35 mouse cellular contexts compared by ENCODE assay signal in the genomic region with DNA sequence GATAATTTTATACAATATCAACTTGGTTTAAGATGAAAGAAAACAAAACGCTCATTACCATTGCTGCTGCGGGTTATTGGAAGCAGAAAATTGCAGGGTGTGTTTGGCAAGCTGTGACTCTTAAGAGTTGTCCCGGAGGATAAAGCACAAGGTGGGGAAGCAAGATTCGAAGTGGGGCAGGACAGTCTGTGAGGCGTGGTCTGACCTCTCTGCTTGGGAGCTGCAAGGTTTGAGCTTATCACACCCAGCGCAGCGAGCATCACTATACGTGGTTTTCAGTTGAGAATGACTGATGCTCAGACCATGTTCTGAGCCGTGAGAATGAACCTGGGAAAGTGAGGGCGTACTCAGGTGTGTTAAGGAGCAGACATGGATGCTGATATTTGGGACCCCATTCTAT. TPM values are rescaled to one million over a fixed set of nuclear protein-coding genes. Genes with fewer than 3 reads are reported as not detected.
DNase-seq lines count a peak whose midpoint lies in the region; ATAC-seq and TF ChIP-seq lines count a peak whose summit lies in the region.
"Had no signal": no experiment of that assay in that cellular context is flagged by ENCODE, and none has a peak within 500 bp of the region (broad histone marks: within the 10 kb centered on the region; RNA-seq: fewer than 3 reads in every experiment).

No protein-coding gene starts in this region.

- TF ChIP-seq POLR2A in MEL (IDR thresholded peaks at IDR 0.05; ENCODE audit: control insufficient read depth in 1 of 2, insufficient read depth in 1 of 2, low read depth in 1 of 2, low read length in 2 of 2, poor library complexity in 1 of 2): no peak

- no peak for TF ChIP-seq EP300 in MEL (IDR thresholded peaks at IDR 0.05; ENCODE audit: low read depth in 1 of 2, low read length in 2 of 2)

- peak; percentile 64 for ATAC-seq in erythroblast, adult 5-6 weeks (replicated peaks; ENCODE audit: low FRiP score, poor library complexity, severe bottlenecking)
- ATAC-seq: activated CD4-positive, CD25-positive, alpha-beta regulatory T cell, adult 4 months; forebrain, embryonic 13.5 days; forebrain, embryonic 16.5 days; hindbrain, embryonic 16.5 days; intestine, embryonic 15.5 days had no signal

- H3K9me3 ChIP-seq in MEL (replicated peaks; ENCODE audit: insufficient read depth, low read length): no peaks in the 10 kb centered on the region
- H3K9me3 ChIP-seq: embryonic facial prominence, embryonic 10.5 days; embryonic facial prominence, embryonic 13.5 days; forebrain, embryonic 10.5 days; forebrain, embryonic 13.5 days; heart, embryonic 12.5 days; heart, embryonic 15.5 days; hindbrain, embryonic 10.5 days; hindbrain, embryonic 13.5 days; intestine, embryonic 15.5 days had no signal

- H3K4me3 ChIP-seq in MEL (ENCODE audit: control insufficient read depth in 1 of 2, insufficient read depth in 1 of 2, low read depth in 2 of 2, low read length in 2 of 2): no peak overlapping the region
- H3K4me3 ChIP-seq: embryonic facial prominence, embryonic 10.5 days; embryonic facial prominence, embryonic 13.5 days; forebrain, embryonic 10.5 days; forebrain, embryonic 13.5 days; heart, embryonic 12.5 days; heart, embryonic 15.5 days; hindbrain, embryonic 10.5 days; hindbrain, embryonic 13.5 days; intestine, embryonic 15.5 days had no signal

- no peaks in the 10 kb centered on the region for H3K27me3 ChIP-seq in MEL (ENCODE audit: control insufficient read depth in 1 of 2, insufficient read depth in 2 of 2, low read length in 2 of 2)
- H3K27me3 ChIP-seq: CH12.LX; embryonic facial prominence, embryonic 13.5 days; forebrain, embryonic 13.5 days; heart, embryonic 12.5 days; heart, embryonic 15.5 days; hindbrain, embryonic 13.5 days; intestine, embryonic 15.5 days had no signal

- no peaks in the 10 kb centered on the region for H3K79me2 ChIP-seq in MEL (ENCODE audit: control insufficient read depth, insufficient read depth, low read length, poor library complexity)

- H3K27ac ChIP-seq in MEL (ENCODE audit: control insufficient read depth, low read depth, low read length): no peak overlapping the region
- H3K27ac ChIP-seq: embryonic facial prominence, embryonic 10.5 days; embryonic facial prominence, embryonic 13.5 days; forebrain, embryonic 10.5 days; forebrain, embryonic 13.5 days; heart, embryonic 15.5 days; hindbrain, embryonic 10.5 days; hindbrain, embryonic 13.5 days; intestine, embryonic 15.5 days had no signal

- no peak for TF ChIP-seq RAD21 in MEL (IDR thresholded peaks at IDR 0.05; ENCODE audit: low read depth, low read length)

- no peak for TF ChIP-seq CTCF in MEL (IDR thresholded peaks at IDR 0.05 in 2 of 3, conservative IDR thresholded peaks at IDR 0.05 in 1 of 3; ENCODE audit: control insufficient read depth in 1 of 3, insufficient read depth in 1 of 3, low read depth in 2 of 3, low read length in 3 of 3, poor library complexity in 1 of 3, severe bottlenecking in 1 of 3)

- H3K9ac ChIP-seq in MEL (ENCODE audit: control insufficient read depth, low read depth, low read length, poor library complexity, severe bottlenecking): no peak overlapping the region
- H3K9ac ChIP-seq: embryonic facial prominence, embryonic 13.5 days; forebrain, embryonic 13.5 days; heart, embryonic 12.5 days; heart, embryonic 15.5 days; hindbrain, embryonic 13.5 days; intestine, embryonic 15.5 days had no signal

- peak; percentile 16 for DNase-seq in heart, adult 11 months
- no peak for DNase-seq in heart, adult 8-10 months (ENCODE audit: low spot score)
- peak; percentile 50 for DNase-seq in MEL (ENCODE audit: low read depth, low spot score)
- no peak for DNase-seq in B cell, adult 2 months
- no peak for DNase-seq in Muller cell, postnatal 12 days (ENCODE audit: inconsistent ontology term)
- DNase-seq: adrenal gland, adult 8-10 months; adrenal gland, postnatal 25 days; cerebellum, adult 11 months; cerebellum, adult 2 months; cerebellum, adult 9-11 months; cerebellum, postnatal 25 days; embryo, embryonic 11 days; gastrocnemius, postnatal 10 days; gastrocnemius, postnatal 36 days; heart, postnatal 10 days; heart, postnatal 36 days had no signal

- H3K36me3 ChIP-seq in MEL (ENCODE audit: control insufficient read depth in 1 of 2, insufficient read depth in 2 of 2, low read length in 2 of 2): peaks cover 0 to 13% of the 10 kb centered on the region in 2 experiments; a peak in 2 of 4 replicates
- H3K36me3 ChIP-seq: embryonic facial prominence, embryonic 10.5 days; embryonic facial prominence, embryonic 13.5 days; forebrain, embryonic 10.5 days; G1E; heart, embryonic 12.5 days; heart, embryonic 15.5 days; hindbrain, embryonic 10.5 days; hindbrain, embryonic 13.5 days; intestine, embryonic 15.5 days had no signal

- peaks cover 0 to 29% of the 10 kb centered on the region in 2 experiments; a peak in 2 of 4 replicates for H3K4me1 ChIP-seq in MEL (ENCODE audit: control insufficient read depth in 1 of 2, insufficient read depth in 2 of 2, low read length in 2 of 2)
- H3K4me1 ChIP-seq: forebrain, embryonic 10.5 days; forebrain, embryonic 13.5 days; heart, embryonic 15.5 days; hindbrain, embryonic 13.5 days; intestine, embryonic 15.5 days had no signal

TF ChIP-seq in MEL, 35 proteins besides CTCF, POLR2A, EP300 and RAD21:
- peak; percentile 62 for TF ChIP-seq TAL1 (IDR thresholded peaks at IDR 0.05; ENCODE audit: low read length)
- TF ChIP-seq MXI1 (IDR thresholded peaks at IDR 0.05; ENCODE audit: low read depth, low read length): no peak
- no peak for TF ChIP-seq CHD1 (IDR thresholded peaks at IDR 0.05; ENCODE audit: low read depth, low read length)
- TF ChIP-seq MYB (IDR thresholded peaks at IDR 0.05; ENCODE audit: low read depth, low read length): no peak
- no peak for TF ChIP-seq ZMIZ1 (IDR thresholded peaks at IDR 0.05; ENCODE audit: low read depth, low read length)

RNA-seq across cellular contexts. Expression of a gene that starts 17.1 kb away (rescaled TPM):
- total RNA-seq in heart, adult 8-10 months (2022): under 1 TPM in 2 of 4 experiments, not detected in 2; 0.14 to 0.25 TPM
- not detected in 2 replicates for total RNA-seq in MEL (2012; rRNA removed)
- polyA plus RNA-seq in MEL (2012; ENCODE audit: insufficient read depth in 1 of 2, insufficient read length in 2 of 2, low read depth in 1 of 2, low replicate concordance in 2 of 2, missing spikeins in 1 of 2): not detected
- total RNA-seq in erythroblast, adult 5-6 weeks (2015; ENCODE audit: low replicate concordance): not detected in 2 replicates
- total RNA-seq in erythroblast, adult 5-6 weeks (2017; ENCODE audit: low replicate concordance): not detected in 2 replicates
- total RNA-seq: adrenal gland, adult 8-10 months; adrenal gland, postnatal 25 days; common myeloid progenitor, adult 5-6 weeks; gastrocnemius, adult 18-20 months; granulocyte monocyte progenitor cell, adult 5-6 weeks; heart, postnatal 36 days had no signal
- polyA plus RNA-seq: activated CD4-positive, CD25-positive, alpha-beta regulatory T cell, adult 4 months; cerebellum, adult 2 months; forebrain, embryonic 16.5 days had no signal

RNA-seq across cellular contexts. Expression of a gene that starts 29.3 kb away (rescaled TPM):
- total RNA-seq in heart, adult 8-10 months (2022): not detected
- total RNA-seq in MEL (2012; rRNA removed): 0.08 TPM in 1 of 2 replicates, not detected in the other
- polyA plus RNA-seq in MEL (2012; ENCODE audit: insufficient read depth in 1 of 2, insufficient read length in 2 of 2, low read depth in 1 of 2, low replicate concordance in 2 of 2, missing spikeins in 1 of 2): not detected
- total RNA-seq in erythroblast, adult 5-6 weeks (2015; ENCODE audit: low replicate concordance): not detected in 2 replicates
- not detected in 2 replicates for total RNA-seq in erythroblast, adult 5-6 weeks (2017; ENCODE audit: low replicate concordance)
- total RNA-seq: adrenal gland, postnatal 25 days; CH12.LX; common myeloid progenitor, adult 5-6 weeks; gastrocnemius, adult 18-20 months; gastrocnemius, postnatal 36 days; granulocyte monocyte progenitor cell, adult 5-6 weeks; heart, postnatal 10 days; heart, postnatal 36 days had no signal
- polyA plus RNA-seq: activated CD4-positive, CD25-positive, alpha-beta regulatory T cell, adult 4 months; brain, embryonic 14.5 days; cerebellum, adult 2 months; forebrain, embryonic 13.5 days; forebrain, embryonic 16.5 days; heart, embryonic 12.5 days; heart, embryonic 15.5 days; hindbrain, embryonic 13.5 days; hindbrain, embryonic 16.5 days; intestine, embryonic 15.5 days had no signal

Comparison
In these comparisons a context has a peak if more than half of its experiments do, and no peak if none do; other contexts are left out.
1. DNase-seq: peak in heart, adult 11 months (single experiment) and MEL (single experiment); none in heart, adult 8-10 months (single experiment), B cell, adult 2 months (0 of 2) and Muller cell, postnatal 12 days (single experiment).